ENCODE assay signal across 9 mouse cellular contexts in the genomic region with DNA sequence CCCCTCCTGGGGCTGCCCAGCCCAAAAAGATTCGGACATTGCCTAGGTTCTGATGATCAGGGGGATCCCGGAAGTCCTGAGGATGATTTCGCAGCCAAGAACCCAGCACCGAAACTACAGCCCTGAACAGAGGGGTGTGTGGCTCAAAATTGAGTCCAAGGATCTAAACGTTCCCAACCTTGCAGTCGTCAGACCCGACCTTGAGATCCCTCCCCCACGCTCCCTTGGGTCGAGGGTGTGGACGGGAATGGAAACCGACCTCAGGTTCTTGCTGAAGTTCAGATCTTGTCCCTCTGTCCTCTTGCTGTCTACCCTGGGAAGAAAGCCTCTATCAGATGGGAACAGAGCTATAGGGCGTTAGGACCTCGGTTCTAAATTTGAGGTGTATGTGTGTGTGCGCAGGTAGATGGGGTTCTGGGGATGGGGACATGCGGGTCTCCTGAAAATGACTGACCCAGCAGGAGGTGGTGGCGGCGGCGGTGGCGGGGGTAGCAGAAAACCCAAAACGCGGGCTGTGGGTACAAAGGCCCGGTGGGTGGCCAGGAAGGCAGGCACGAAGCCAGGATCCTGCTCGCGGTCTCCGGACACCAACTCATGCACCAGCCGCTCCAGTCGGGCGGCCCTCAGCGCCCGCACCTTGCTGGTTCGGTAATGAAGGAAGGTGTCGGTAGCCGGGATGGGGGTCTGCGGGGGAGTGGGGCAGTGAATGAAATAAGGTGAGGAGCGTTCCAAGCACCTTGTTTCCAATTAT. TPM values are rescaled to one million over a fixed set of nuclear protein-coding genes. Genes with fewer than 3 reads are reported as not detected.
A peak's percentile ranks its signal among the peaks of the same experiment; 100 is the strongest.
DNase-seq lines count a peak whose midpoint lies in the region; ATAC-seq and TF ChIP-seq lines count a peak whose summit lies in the region.
"Had no signal": no experiment of that assay in that cellular context is flagged by ENCODE, and none has a peak within 500 bp of the region (broad histone marks: within the 10 kb centered on the region; RNA-seq: fewer than 3 reads in every experiment).

No protein-coding gene starts in this region.

- no peak for TF ChIP-seq CTCF in cerebellum, adult 2 months (IDR thresholded peaks at IDR 0.05; ENCODE audit: borderline replicate concordance, insufficient read depth, low read depth, low read length)

- H3K4me1 ChIP-seq in cerebellum, adult 2 months (ENCODE audit: control insufficient read depth, insufficient read depth, low read length) = peaks cover 10% of the 10 kb centered on the region; the same call in 1 of the 2 replicates
- peaks cover 26% of the 10 kb centered on the region for H3K4me1 ChIP-seq in hindbrain, embryonic 13.5 days (replicated peaks)
- H3K4me1 ChIP-seq in midbrain, embryonic 12.5 days = peaks cover 24% of the 10 kb centered on the region

- H3K9ac ChIP-seq in hindbrain, embryonic 13.5 days = no peak overlapping the region
- no peak overlapping the region for H3K9ac ChIP-seq in midbrain, embryonic 12.5 days (replicated peaks)
- H3K9ac ChIP-seq: liver, embryonic 14.5 days had no signal

- DNase-seq in cerebellum, adult 11-12 months = peak; percentile 79
- DNase-seq in cerebellum, postnatal 4 days (ENCODE audit: low spot score in 2 of 2) = no peak
- DNase-seq in cerebellum, adult 2 months = peak; percentile 78 to 81
- no peak for DNase-seq in yolk sac, embryonic 10.5 days (ENCODE audit: low spot score)
- no peak for DNase-seq in embryo, embryonic 10.5 days (ENCODE audit: low spot score)

- H3K4me3 ChIP-seq in cerebellum, adult 2 months (replicated peaks; ENCODE audit: insufficient read depth, low read depth, low read length) = peak overlapping the region; percentile 91
- H3K4me3 ChIP-seq in hindbrain, embryonic 13.5 days = peak overlapping the region; percentile 36; the same call in 1 of the 2 replicates
- H3K4me3 ChIP-seq in midbrain, embryonic 12.5 days = peak overlapping the region; percentile 41

- 7% methylated on average over 36 of the region's 36 CpGs for WGBS in cerebellum, adult 2 months
- 9% methylated on average over 36 of the region's 36 CpGs for WGBS in hindbrain, embryonic 13.5 days
- 9% methylated on average over 36 of the region's 36 CpGs for WGBS in midbrain, embryonic 12.5 days

- no peaks in the 10 kb centered on the region for H3K27me3 ChIP-seq in cerebellum, adult 2 months (ENCODE audit: control insufficient read depth, insufficient read depth, low read length)
- H3K27me3 ChIP-seq in hindbrain, embryonic 13.5 days = peaks cover 84% of the 10 kb centered on the region
- H3K27me3 ChIP-seq in midbrain, embryonic 12.5 days = peaks cover 79% of the 10 kb centered on the region

- peak overlapping the region; percentile 57 for H3K4me2 ChIP-seq in hindbrain, embryonic 13.5 days
- H3K4me2 ChIP-seq in midbrain, embryonic 12.5 days (replicated peaks) = peak overlapping the region; percentile 63

- no peaks in the 10 kb centered on the region for H3K36me3 ChIP-seq in hindbrain, embryonic 13.5 days
- H3K36me3 ChIP-seq in midbrain, embryonic 12.5 days = no peaks in the 10 kb centered on the region

- no peak for TF ChIP-seq POLR2A in cerebellum, adult 2 months (IDR thresholded peaks at IDR 0.05; ENCODE audit: borderline replicate concordance, insufficient read depth, low read length)

- H3K9me3 ChIP-seq in hindbrain, embryonic 13.5 days = no peaks in the 10 kb centered on the region
- H3K9me3 ChIP-seq in midbrain, embryonic 12.5 days = no peaks in the 10 kb centered on the region

- ATAC-seq in hindbrain, embryonic 13.5 days (ENCODE audit: low FRiP score) = no peak
- no peak for ATAC-seq in midbrain, embryonic 12.5 days (ENCODE audit: low FRiP score, low read depth)
- ATAC-seq in activated CD4-positive, CD25-positive, alpha-beta regulatory T cell, adult 4 months = no peak

- peak overlapping the region; percentile 15; the same call in 1 of the 2 replicates for H3K27ac ChIP-seq in cerebellum, adult 2 months (ENCODE audit: insufficient read depth, low read length)
- H3K27ac ChIP-seq in hindbrain, embryonic 13.5 days = no peak overlapping the region
- H3K27ac ChIP-seq in midbrain, embryonic 12.5 days (replicated peaks) = no peak overlapping the region
- H3K27ac ChIP-seq: liver, embryonic 14.5 days had no signal

RNA-seq across cellular contexts. Expression of a gene that starts 1.5 kb away (rescaled TPM):
- polyA plus RNA-seq in cerebellum, adult 2 months (2012; rRNA removed) = 67.6 and 83.3 TPM in 2 replicates
- 1.1 TPM in 2 replicates for polyA plus RNA-seq in hindbrain, embryonic 13.5 days (2015; fragmentation: Nextera tagmentation; extraction: Ambion mirVana)
- 2.7 TPM in 2 replicates for polyA plus RNA-seq in midbrain, embryonic 12.5 days (2016; fragmentation: Nextera tagmentation; extraction: Ambion mirVana)
- polyA plus RNA-seq in activated CD4-positive, CD25-positive, alpha-beta regulatory T cell, adult 4 months (2017; shearing (Covaris generic)) = not detected

RNA-seq across cellular contexts. Expression of a gene that starts 14.7 kb away (rescaled TPM):
- polyA plus RNA-seq in cerebellum, adult 2 months (2012; rRNA removed) = 2.4 and 2.7 TPM in 2 replicates
- 4.1 and 4.4 TPM in 2 replicates for polyA plus RNA-seq in hindbrain, embryonic 13.5 days (2015; fragmentation: Nextera tagmentation; extraction: Ambion mirVana)
- polyA plus RNA-seq in midbrain, embryonic 12.5 days (2016; fragmentation: Nextera tagmentation; extraction: Ambion mirVana) = 3.8 and 4.9 TPM in 2 replicates
- polyA plus RNA-seq in activated CD4-positive, CD25-positive, alpha-beta regulatory T cell, adult 4 months (2017; shearing (Covaris generic)) = not detected

RNA-seq across cellular contexts. Expression of a gene that starts 14.8 kb away (rescaled TPM):
- polyA plus RNA-seq in cerebellum, adult 2 months (2012; rRNA removed) = 91.3 and 95.3 TPM in 2 replicates
- polyA plus RNA-seq in hindbrain, embryonic 13.5 days (2015; fragmentation: Nextera tagmentation; extraction: Ambion mirVana) = 99.3 and 101 TPM in 2 replicates
- polyA plus RNA-seq in midbrain, embryonic 12.5 days (2016; fragmentation: Nextera tagmentation; extraction: Ambion mirVana) = 99.2 and 100.0 TPM in 2 replicates
- polyA plus RNA-seq in activated CD4-positive, CD25-positive, alpha-beta regulatory T cell, adult 4 months (2017; shearing (Covaris generic)) = 10 to 100 TPM; 28.9 to 43.9 TPM

RNA-seq across cellular contexts. Expression of a gene that starts 24.5 kb away (rescaled TPM):
- 9.2 and 10.4 TPM in 2 replicates for polyA plus RNA-seq in cerebellum, adult 2 months (2012; rRNA removed)
- 1.9 and 2.2 TPM in 2 replicates for polyA plus RNA-seq in hindbrain, embryonic 13.5 days (2015; fragmentation: Nextera tagmentation; extraction: Ambion mirVana)
- 3.0 and 3.4 TPM in 2 replicates for polyA plus RNA-seq in midbrain, embryonic 12.5 days (2016; fragmentation: Nextera tagmentation; extraction: Ambion mirVana)
- under 1 TPM in 1 of 2 experiments, not detected in 1; 0.36 TPM for polyA plus RNA-seq in activated CD4-positive, CD25-positive, alpha-beta regulatory T cell, adult 4 months (2017; shearing (Covaris generic))

RNA-seq across cellular contexts. Expression of a gene that starts 32.2 kb away (rescaled TPM):
- 12.2 and 12.8 TPM in 2 replicates for polyA plus RNA-seq in cerebellum, adult 2 months (2012; rRNA removed)
- polyA plus RNA-seq in hindbrain, embryonic 13.5 days (2015; fragmentation: Nextera tagmentation; extraction: Ambion mirVana) = 9.1 and 9.7 TPM in 2 replicates
- 7.8 and 8.1 TPM in 2 replicates for polyA plus RNA-seq in midbrain, embryonic 12.5 days (2016; fragmentation: Nextera tagmentation; extraction: Ambion mirVana)
- polyA plus RNA-seq in activated CD4-positive, CD25-positive, alpha-beta regulatory T cell, adult 4 months (2017; shearing (Covaris generic)) = 1 to 10 TPM; 2.1 to 3.8 TPM

Comparison
In these comparisons a context has a peak if more than half of its experiments do, and no peak if none do; other contexts are left out.
1. DNase-seq: peak in cerebellum, adult 11-12 months (single experiment) and cerebellum, adult 2 months (2 of 2); none in cerebellum, postnatal 4 days (0 of 2), yolk sac, embryonic 10.5 days (single experiment) and embryo, embryonic 10.5 days (single experiment).
2. H3K4me3 ChIP-seq: peak in every context shown above with its lines; median percentile 91 in cerebellum, adult 2 months; 41 in midbrain, embryonic 12.5 days; 36 in hindbrain, embryonic 13.5 days.
3. RNA of a gene that starts 1.5 kb away (polyA plus RNA-seq): 67.6 to 83.3 TPM in cerebellum, adult 2 months; 2.7 TPM in midbrain, embryonic 12.5 days, 1.1 TPM in hindbrain, embryonic 13.5 days and not detected in activated CD4-positive, CD25-positive, alpha-beta regulatory T cell, adult 4 months; every median in the first group is over 10 times any median in the second.